Mouse (Mus musculus) CH12F3 (cell line): ENCODE data around the gene Gm11444.

Source experiments
- in situ Hi-C: fragments of 300-500 bp; cut with MboI; formaldehyde crosslinking; loops from 2 replicates; pipeline ENCODE4 v1.14.3; 2020; ENCODE audit warnings: low sequenced_read_pairs

Gm11444 gene

GRCm38 (mm10) chr11:85850233-85850632 is at the start of gene Gm11444:
Gene Gm11444, minus strand, starts transcription at chr11:85850333.
- in situ Hi-C loops, result loop anchor here (10.0 kb wide), 1 partner anchor 315 kb away; no protein-coding TSS in a partner anchor

- in situ Hi-C loops, result no loop called here
Observed at GRCm38 (mm10) chr11:85896335-85896985, 46.3 kb upstream of the Gm11444 start.

GRCm38 (mm10) chr11:85894731-85895545 is 44.8 kb upstream of the Gm11444 start:
- in situ Hi-C loops, result no loop called here

DNA sequence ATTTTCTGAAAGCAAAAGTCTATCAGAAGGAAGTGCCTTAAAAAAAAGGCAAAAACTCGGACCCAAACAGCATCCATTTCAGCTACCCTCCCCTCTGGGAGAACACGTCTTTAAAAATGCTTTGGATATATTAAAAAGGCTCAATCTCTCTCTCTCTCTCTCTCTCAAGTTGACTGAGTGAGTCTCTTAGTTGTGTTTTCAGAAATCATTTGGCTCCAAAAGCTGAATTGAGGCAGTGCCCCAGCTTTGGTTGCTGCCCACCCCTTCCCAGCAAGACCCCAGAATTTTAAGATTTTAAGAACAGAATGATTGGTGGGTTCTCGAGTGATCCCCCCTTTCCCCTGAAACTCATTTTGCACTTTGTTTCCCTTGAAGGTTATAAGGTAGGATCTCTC is 44.0 kb upstream of the Gm11444 start:
- in situ Hi-C loops, result no loop called here

DNA sequence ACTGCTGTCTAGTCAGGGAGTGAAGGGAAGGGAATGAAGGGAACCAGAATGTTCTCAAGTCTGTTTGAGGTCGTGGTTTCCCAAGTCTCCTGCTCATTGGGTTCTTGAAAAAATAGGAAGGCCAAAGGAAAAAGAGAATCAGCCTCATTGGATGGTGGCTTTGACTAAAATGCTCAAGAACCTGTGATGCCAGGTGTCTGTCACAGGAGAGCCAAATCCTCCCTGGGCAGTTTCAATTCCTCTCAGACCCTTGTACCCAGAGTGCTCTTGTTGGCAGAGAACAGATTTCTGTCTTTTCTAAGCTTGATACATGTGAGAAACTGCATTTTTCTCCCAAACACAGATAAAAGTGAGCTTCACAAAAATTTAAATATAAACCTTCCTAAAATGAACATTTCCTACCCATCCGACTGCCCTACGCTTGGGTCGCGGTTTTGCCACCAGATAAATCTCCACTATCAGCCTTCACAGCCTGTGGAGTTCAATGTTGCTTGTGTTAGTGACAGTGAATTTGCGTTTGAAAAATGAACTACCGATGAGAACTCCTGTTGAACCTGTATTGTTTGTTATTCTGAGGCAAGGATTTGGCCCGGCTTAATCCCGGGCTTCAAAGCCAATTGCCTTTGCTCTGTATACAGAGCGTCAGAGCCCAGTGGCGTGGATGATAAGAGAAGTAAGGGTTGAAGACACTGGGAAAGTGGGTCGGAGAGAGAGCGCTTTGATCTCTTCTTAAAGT is 43.4 kb upstream of the Gm11444 start:
- in situ Hi-C loops, result no loop called here

DNA sequence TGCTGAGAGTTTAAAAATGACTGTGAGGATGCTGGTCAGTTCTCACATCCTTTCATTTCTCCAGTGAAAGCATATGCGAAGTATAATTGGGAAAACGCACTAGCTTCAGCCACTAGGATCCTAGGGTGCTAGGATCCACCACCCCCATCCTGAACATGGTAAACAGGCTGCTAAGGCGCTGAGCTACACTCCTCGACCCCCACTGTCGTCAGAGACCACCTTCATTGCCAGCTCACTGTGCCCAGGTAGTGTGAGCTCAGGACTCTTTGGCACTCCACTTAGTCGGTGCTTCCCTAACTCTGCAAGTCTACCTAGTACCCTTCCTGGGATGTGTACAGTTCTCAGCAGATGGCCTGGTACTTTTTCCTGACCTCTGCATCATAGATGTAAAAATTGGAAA is 42.6 kb upstream of the Gm11444 start:
- in situ Hi-C loops, result no loop called here

- in situ Hi-C loops, result no loop called here
Observed at GRCm38 (mm10) chr11:85891692-85892040, 41.5 kb upstream of the Gm11444 start.

GRCm38 (mm10) chr11:85891010-85891691 is 41.0 kb upstream of the Gm11444 start:
- in situ Hi-C loops, result no loop called here

DNA sequence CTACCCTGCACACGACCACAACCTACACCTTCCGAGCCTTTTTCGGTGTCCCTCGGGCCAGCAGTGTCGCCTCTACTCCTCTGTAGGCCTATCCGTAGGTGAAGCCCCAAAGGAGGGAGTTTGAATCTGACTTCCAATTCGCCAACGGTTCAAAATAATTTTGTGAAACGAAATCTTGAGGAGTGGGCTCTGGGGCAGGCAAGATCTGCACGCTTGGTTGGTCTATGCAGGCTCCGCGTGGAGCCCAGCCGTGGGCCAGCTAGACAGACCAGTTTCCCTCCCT is 40.4 kb upstream of the Gm11444 start:
- in situ Hi-C loops, result no loop called here

DNA sequence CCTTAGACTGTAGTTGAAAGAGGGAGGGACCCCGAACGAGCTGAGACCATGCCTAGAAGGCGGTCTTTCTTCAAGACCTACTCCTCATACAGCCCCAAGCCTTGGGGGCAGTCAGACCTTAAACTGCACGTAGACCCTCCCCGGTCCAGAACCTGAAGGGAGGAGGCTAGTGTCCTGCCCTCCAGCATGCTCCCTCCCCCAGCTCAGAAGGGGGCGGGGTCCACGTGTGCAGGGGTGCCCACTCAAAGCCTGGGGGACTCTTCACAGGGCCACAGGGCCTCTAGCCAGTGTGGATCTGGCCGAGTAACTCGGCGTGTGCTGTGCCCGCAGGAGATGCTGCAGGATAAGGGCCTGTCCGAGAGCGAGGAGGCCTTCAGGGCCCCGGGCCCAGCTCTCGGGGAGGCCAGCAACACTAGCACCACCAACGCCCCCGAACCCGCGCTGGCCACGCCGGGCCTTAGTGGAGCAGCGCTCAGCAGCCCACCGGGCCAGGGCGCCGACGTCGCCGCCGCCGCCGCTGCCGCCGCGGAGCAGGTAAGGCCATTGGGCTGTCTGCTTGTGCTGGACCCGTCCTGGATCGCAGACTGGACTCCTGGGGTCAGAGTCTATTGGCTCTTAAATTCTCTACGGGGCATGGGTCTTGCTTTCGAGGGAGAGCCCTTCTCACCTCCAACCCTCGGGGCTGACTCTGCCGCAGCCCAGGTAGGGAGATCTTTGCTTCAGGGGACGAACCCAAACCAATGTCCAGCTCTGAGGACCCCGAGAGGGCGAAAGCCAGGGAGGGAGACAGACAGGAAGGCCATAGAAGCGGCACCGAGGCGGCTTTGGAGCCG is 39.8 kb upstream of the Gm11444 start:
- in situ Hi-C loops, result no loop called here

- in situ Hi-C loops, result no loop called here
Observed at GRCm38 (mm10) chr11:85889056-85889729, 39.1 kb upstream of the Gm11444 start.

DNA sequence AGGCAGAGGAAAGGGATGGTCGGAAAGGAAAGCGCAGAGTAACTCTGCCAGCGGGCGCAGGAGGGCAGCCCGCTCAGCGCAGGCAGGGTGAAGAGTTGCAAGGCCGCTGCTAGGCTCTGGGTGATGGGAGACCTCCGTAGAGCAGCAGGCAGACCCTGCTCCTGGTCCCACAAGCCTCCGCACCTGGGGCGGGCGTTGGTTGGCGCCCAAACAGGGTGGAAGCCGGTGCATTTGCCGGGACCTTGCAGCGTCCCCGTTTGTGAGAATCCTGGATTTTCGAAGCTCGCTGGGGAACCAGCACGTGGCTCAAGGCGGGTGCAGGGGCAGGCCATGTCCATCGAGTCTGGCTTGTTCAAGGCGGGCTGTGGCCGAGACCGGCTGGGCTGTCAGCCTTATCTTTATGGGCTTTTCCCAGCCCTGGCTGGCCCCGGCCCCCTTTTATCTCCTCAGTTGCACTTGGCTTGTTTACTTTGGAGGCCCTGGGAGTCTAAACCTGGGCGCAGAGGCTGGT is 38.4 kb upstream of the Gm11444 start:
- in situ Hi-C loops, result no loop called here

DNA sequence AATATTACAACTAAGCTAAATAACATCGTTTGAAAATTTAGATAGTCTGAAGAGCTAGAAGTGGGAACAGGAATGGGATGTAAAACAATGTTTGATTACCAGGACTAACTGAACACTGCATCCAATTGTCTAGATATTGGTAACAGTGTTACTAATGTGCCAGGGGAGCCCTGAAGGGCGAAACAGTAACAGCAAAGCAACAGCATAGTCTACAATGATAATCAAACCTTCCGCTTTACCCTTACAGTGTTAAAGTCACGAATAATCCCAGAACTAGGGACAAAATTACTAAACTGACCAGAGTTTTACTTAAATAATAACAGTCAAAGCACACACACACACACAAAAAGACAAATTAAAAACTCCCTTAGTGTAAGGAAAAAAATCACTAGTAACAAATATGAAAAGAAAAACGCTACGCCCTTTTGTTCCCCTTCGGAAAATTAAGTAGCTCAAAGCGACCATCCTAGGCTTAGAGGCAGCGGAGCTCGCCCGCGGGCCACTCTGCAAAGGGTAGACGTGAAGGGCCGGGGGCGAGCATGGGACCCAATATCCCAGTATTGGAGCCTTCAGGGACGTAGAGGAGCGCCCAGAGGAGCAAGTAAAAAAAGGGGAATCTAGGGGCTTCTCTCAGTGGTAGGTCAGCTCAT is 37.8 kb upstream of the Gm11444 start:
- in situ Hi-C loops, result no loop called here

DNA sequence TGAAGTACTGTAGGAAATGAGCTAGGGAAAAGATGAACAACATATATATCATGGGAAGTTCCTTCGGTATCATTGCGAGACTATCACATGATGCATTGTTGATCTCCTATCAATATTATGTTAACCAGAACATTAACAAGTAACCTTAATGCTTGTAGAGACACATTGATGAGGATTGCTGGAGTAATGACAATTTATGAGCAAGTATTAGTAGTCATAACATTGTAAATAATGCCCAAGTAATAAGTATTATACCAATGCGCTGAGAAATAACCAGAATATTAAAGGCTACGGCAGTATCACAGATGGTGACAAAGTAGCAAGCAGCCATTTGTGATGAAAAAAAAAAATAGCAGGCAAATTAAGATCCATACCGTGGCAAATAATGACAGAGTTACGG is 37.1 kb upstream of the Gm11444 start:
- in situ Hi-C loops, result no loop called here

- in situ Hi-C loops, result no loop called here
Observed at GRCm38 (mm10) chr11:85886429-85886785, 36.3 kb upstream of the Gm11444 start.

DNA sequence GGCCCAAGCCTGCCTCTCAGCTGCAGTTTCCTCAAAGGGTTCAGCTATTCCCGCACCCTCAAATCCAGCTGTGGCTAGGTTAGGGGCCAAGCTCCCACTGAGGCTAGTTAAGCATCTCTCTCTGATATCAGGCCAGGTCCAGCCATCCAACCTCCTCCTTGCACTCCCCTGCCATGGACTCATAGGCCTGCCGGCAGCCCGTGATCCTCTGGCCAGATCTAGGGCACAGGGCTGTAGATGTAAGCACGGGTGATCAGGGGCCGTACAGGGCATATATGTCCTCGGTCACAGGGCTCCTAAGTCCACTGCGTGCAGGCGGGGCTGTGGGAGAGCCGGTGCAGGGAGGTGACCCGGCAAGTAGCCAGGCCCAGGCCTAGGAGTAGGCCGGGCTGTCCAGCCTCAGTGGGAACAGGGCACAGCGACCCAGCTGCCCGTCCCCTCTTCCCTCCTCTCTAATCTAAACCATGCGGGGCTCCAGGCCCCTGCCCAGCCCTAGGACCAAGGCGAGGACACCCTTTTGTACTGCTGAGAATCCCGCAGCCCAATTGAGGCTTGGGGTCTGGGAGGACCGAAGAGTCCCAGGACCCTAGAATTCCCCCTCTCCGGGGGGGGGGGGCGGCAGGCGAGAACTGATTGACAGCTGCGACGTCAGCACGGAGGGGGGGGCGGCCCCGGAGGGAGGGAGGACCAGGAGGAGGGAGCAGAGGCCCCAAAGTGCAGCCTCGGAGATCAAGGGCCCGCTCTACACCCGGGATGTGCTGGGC is 35.7 kb upstream of the Gm11444 start, which contains the start of gene Tbx4:
Tbx4 (plus strand) TSS at position 758 of the 764 bp plus-strand sequence.
- in situ Hi-C loops, result no loop called here

GRCm38 (mm10) chr11:85884498-85884897 is 34.4 kb upstream of the Gm11444 start:
- in situ Hi-C loops, result no loop called here

DNA sequence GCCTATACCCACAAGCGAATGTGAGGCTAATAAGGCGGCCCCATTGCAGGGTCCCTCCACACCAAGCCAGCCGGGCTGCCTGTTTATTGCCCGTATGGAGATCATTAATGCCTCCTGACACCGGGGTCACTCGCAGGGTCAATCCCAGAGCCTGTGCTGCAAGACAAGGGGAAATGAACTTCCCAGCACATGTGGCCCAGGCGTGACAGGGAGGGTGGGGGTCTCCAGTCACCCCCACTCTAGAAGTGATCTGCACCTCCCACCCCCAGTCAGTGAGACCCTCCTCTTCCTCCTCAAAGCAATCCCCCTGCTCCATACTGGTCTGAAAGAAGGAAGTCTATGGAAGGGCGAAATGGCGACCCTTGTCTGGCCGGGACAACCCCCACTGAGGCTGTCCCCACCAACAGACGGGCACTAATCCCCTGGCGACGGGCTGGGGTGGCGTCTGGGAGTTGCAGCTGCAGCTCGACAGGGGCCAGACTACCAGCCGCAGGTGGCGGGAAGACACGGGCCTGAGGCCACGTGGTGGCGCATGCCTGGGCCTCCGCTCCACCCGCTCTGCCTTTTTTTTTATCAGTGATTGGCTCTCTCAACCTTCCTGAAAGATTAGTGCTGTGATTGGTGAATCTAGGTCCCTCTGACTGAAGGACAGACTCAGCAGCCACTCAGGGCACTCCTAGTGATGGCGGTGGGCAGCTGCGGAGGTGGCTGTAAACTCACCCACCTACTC is 26.1 kb upstream of the Gm11444 start:
- in situ Hi-C loops, result no loop called here
